Mouse (Mus musculus): ENCODE data around the gene Igsf21. TPM values are rescaled to one million over a fixed set of nuclear protein-coding genes. Genes with fewer than 3 reads are reported as not detected.

The Igsf21 gene
- polyA plus RNA-seq, 1 experiment from 2014 or later: 64.4 TPM

DNA sequence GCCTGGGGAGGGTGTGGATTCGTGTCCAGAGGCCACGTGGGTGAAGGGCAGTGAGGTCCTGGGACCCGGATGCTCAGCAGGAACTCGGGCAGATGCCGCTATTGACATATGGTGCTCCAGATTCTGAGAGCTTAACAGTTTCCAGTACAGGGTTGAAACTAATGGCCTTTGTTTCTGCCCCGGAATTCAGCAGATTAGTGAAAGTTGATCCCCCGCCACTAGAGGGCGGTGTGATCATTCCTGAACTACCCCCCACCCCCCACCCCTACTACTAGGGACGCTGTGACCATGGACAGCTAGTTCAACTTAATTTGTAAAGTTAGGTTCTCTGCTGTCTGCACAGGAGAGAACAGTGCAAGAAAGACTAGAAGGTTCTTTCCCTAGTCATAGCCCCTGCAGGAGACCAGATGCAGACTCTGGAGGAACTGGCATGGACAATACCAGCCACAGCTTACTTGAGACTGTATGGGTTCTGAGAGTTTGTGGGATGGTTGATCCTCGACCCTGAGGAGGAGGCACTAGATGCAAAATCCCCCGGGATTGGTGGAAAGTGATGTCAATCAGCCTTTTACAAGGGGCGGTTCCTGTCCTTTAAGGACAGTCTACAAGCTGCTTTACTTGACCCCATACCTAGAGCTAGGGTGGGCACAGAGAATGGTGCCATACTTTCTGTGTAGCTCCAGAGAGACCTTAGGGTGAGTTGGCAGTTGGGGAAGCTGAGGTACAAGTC lies 157.7 kb downstream of the Igsf21 start:
- WGBS: 85% methylated on average over 12 of the region's 12 CpGs
- ATAC-seq (ENCODE audit: low FRiP score): no peak
- Histone ChIP-seq H3K4me1 (replicated peaks; ENCODE audit: control insufficient read depth, insufficient read depth, low read length) (peaks cover 4% of the 10 kb centered on the region; the same call in 1 of the 2 replicates), H3K9me3 (ENCODE audit: control insufficient read depth, low read length) (no peaks in the 10 kb centered on the region), H3K36me3 (replicated peaks; ENCODE audit: control insufficient read depth, insufficient read depth) (no peaks in the 10 kb centered on the region), H3K27me3 (ENCODE audit: control insufficient read depth, insufficient read depth, low read length) (no peaks in the 10 kb centered on the region), H3K4me3 (replicated peaks; ENCODE audit: low read length) (no peak overlapping the region), H3K27ac (no peak overlapping the region), H3K9ac (no peak overlapping the region), H3K4me2 (replicated peaks) (no peak overlapping the region)
- no peak for DNase-seq (ENCODE audit: low spot score)

DNA sequence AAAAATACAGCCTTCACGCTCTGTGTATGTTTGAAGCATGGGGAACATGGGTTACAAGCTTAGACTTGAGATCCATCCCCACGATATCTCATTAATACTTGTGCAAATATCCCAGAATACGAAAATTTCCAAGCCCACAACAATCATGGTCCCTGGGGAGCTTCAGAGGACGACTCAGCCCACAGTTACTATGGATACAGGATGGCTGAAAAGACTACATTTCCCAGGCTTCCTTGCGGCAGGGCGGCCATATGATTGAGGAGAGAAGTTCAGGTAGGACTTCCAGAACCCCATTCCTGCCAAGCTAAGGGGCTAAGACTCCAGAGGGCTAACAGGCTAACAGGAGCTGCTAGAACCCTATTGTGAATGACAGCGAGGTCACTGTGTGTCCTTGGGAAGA lies 160.4 kb downstream of the Igsf21 start:
- H3K27me3 ChIP-seq (ENCODE audit: control insufficient read depth, insufficient read depth, low read length): no peaks in the 10 kb centered on the region
- no peaks in the 10 kb centered on the region for H3K9me3 ChIP-seq (ENCODE audit: control insufficient read depth, low read length)
- no peak overlapping the region for H3K4me2 ChIP-seq (replicated peaks)
- no peak overlapping the region for H3K9ac ChIP-seq
- DNase-seq (ENCODE audit: low spot score) (peak; percentile 61), ATAC-seq (ENCODE audit: low FRiP score) (no peak)
- 52% methylated on average over 7 of the region's 7 CpGs for WGBS
- no peak overlapping the region for H3K27ac ChIP-seq
- no peak overlapping the region for H3K4me3 ChIP-seq (replicated peaks; ENCODE audit: low read length)
- peaks cover 5% of the 10 kb centered on the region; the same call in 1 of the 2 replicates for H3K4me1 ChIP-seq (replicated peaks; ENCODE audit: control insufficient read depth, insufficient read depth, low read length)
- no peaks in the 10 kb centered on the region for H3K36me3 ChIP-seq (replicated peaks; ENCODE audit: control insufficient read depth, insufficient read depth)

DNA sequence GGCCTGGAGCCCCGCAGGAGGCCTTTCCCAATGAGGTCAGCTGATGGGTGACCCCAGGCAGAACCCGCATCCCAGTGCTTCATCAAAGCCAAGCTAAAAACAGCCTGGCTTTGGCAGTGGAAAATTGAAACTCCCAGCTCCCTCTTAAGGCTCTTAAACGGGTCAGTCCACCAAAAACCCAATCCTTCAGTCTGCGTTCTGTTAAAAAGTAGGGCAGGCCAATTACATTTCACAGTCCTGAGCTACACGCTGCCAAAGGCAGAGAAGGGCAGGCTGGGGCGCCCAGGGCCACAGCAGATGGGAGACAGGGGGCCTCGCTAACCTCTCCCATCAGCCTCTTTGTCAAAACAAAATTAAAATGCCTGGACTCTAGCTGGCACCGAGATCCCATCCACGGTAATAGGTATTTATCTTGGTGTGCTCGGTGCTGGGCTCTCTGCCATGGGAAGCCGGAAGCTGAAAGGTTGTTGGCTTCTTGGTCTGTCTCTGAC lies 162.0 kb downstream of the Igsf21 start:
- no peaks in the 10 kb centered on the region for H3K36me3 ChIP-seq (replicated peaks; ENCODE audit: control insufficient read depth, insufficient read depth)
- H3K9me3 ChIP-seq (ENCODE audit: control insufficient read depth, low read length): no peaks in the 10 kb centered on the region
- H3K4me2 ChIP-seq (replicated peaks): no peak overlapping the region
- DNase-seq (ENCODE audit: low spot score): no peak
- H3K9ac ChIP-seq: no peak overlapping the region
- peaks cover 5% of the 10 kb centered on the region; the same call in 1 of the 2 replicates for H3K4me1 ChIP-seq (replicated peaks; ENCODE audit: control insufficient read depth, insufficient read depth, low read length)
- H3K27me3 ChIP-seq (ENCODE audit: control insufficient read depth, insufficient read depth, low read length): no peaks in the 10 kb centered on the region
- no peak overlapping the region for H3K27ac ChIP-seq
- peak; percentile 36; the same call in 1 of the 2 replicates for ATAC-seq (ENCODE audit: low FRiP score)
- no peak overlapping the region for H3K4me3 ChIP-seq (replicated peaks; ENCODE audit: low read length)
- WGBS: 37% methylated on average over 11 of the region's 11 CpGs

DNA sequence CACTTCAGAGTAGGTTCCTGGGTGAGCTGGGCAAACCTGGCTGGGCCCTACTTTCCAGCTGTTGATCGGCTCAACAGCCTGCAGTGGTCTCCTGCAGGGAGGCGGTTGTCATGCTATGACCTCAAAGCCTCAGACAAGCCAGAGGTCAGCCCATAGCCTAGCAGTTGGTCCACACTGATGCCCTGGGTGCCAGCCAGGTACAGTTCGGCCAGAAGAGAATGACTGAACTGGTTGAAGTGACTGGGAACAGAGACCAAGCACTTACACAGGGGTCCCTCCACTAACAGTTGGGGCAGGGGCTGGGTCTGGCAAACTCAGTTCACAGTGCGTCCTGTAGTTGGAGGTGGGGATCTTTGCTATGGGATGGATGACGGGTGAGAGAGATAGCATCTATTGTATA lies 162.5 kb downstream of the Igsf21 start:
- WGBS: 77% methylated on average over 5 of the region's 5 CpGs
- H3K9me3 ChIP-seq (ENCODE audit: control insufficient read depth, low read length): no peaks in the 10 kb centered on the region
- ATAC-seq (ENCODE audit: low FRiP score) (no peak), DNase-seq (ENCODE audit: low spot score) (no peak)
- H3K36me3 ChIP-seq (replicated peaks; ENCODE audit: control insufficient read depth, insufficient read depth): no peaks in the 10 kb centered on the region
- H3K9ac ChIP-seq: no peak overlapping the region
- H3K27ac ChIP-seq: no peak overlapping the region
- peaks cover 5% of the 10 kb centered on the region; the same call in 1 of the 2 replicates for H3K4me1 ChIP-seq (replicated peaks; ENCODE audit: control insufficient read depth, insufficient read depth, low read length)
- H3K4me2 ChIP-seq (replicated peaks): no peak overlapping the region
- H3K27me3 ChIP-seq (ENCODE audit: control insufficient read depth, insufficient read depth, low read length): no peaks in the 10 kb centered on the region
- H3K4me3 ChIP-seq (replicated peaks; ENCODE audit: low read length): no peak overlapping the region

DNA sequence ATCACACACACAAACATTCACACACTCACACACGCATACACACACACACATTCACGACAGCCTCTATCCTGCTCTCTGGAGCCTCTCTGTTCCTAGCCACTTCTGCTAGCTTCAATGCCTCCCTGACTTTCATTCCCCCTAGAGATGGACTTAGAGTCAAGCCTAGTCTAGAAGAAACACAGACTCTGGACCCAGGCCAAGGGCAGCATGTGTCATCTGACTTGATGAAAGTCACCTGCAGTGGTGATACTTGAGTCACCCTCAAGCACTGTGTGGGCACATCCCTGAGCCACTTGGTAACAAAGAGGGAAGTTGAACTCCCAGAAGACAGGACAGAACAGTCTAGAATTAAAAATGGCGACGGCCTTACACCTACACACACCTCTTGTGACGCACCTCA lies 168.2 kb downstream of the Igsf21 start:
- Histone ChIP-seq H3K4me2 (replicated peaks) (no peak overlapping the region), H3K27me3 (ENCODE audit: control insufficient read depth, insufficient read depth, low read length) (no peaks in the 10 kb centered on the region), H3K9ac (no peak overlapping the region), H3K4me3 (replicated peaks; ENCODE audit: low read length) (no peak overlapping the region), H3K4me1 (replicated peaks; ENCODE audit: control insufficient read depth, insufficient read depth, low read length) (peaks cover 15% of the 10 kb centered on the region), H3K9me3 (ENCODE audit: control insufficient read depth, low read length) (no peaks in the 10 kb centered on the region), H3K27ac (no peak overlapping the region), H3K36me3 (replicated peaks; ENCODE audit: control insufficient read depth, insufficient read depth) (no peaks in the 10 kb centered on the region)
- 86% methylated on average over 5 of the region's 5 CpGs for WGBS
- ATAC-seq (ENCODE audit: low FRiP score) (no peak), DNase-seq (ENCODE audit: low spot score) (no peak)

DNA sequence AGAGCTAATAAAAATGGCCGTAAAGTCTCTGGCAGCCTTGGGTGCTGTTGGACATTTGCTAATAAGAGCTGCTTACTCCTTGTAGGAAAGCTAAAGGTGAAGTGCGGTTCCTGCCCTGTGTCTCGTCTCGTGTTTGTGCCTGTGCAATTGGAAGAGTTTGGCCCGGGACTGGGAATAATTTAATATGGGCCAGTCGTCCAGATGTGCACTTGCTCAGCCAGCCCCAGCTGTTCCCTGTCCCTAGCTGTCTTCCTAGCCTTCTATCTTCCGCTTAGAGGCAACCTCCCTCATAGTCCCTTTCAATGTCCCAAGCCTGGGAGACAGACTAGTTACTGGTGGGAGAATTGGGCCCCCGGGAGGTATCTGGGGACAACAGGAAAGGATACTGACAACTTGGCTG lies 169.0 kb downstream of the Igsf21 start:
- H3K9ac ChIP-seq: no peak overlapping the region

DNA sequence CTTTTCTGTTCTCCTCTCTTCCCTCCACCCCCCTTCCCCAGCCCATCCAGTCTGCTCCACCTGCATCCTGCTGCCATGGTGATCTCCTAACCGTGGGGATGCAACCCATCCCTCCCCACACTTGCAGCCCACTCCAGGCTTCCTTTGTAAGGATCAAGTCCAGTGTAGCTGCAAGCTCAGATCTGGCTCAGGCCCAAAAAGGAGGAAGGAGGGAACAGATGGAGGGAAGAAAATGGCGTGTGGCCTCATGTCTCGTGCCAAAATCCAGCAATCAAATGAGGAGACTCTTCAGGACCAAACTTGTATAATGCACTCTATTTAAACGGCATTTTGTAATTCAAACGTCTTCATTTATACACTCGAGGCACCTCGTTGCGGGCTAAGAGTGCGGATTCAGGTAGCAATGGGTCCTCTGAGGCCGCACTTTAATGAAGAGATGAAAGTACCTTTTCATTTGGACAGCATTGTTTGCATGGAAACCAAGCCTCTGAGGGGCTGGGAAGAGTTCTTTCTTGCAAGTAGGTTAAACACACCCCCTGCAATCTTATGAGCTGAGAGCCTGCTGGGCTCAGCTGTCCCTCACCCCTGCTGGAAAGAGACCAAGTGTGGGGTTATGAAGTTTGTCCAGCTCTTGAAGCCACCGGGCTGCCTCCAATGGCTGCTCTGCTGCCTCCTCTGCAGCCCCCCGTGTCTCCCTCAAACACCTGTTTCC lies 169.6 kb downstream of the Igsf21 start:
- no peak overlapping the region for H3K9ac ChIP-seq
- peak; percentile 66; the same call in 1 of the 2 replicates for ATAC-seq (ENCODE audit: low FRiP score)

More for the DNA sequence above, 169.0 kb downstream of the Igsf21 start:
- Histone ChIP-seq H3K4me1 (replicated peaks; ENCODE audit: control insufficient read depth, insufficient read depth, low read length) (peaks cover 15% of the 10 kb centered on the region), H3K36me3 (replicated peaks; ENCODE audit: control insufficient read depth, insufficient read depth) (no peaks in the 10 kb centered on the region), H3K9me3 (ENCODE audit: control insufficient read depth, low read length) (no peaks in the 10 kb centered on the region), H3K4me3 (replicated peaks; ENCODE audit: low read length) (no peak overlapping the region), H3K27me3 (ENCODE audit: control insufficient read depth, insufficient read depth, low read length) (no peaks in the 10 kb centered on the region), H3K27ac (peak overlapping the region; percentile 54; the same call in 1 of the 2 replicates), H3K4me2 (replicated peaks) (no peak overlapping the region)
- WGBS: 69% methylated on average over 8 of the region's 8 CpGs
- ATAC-seq (ENCODE audit: low FRiP score) (no peak), DNase-seq (ENCODE audit: low spot score) (no peak)

DNA sequence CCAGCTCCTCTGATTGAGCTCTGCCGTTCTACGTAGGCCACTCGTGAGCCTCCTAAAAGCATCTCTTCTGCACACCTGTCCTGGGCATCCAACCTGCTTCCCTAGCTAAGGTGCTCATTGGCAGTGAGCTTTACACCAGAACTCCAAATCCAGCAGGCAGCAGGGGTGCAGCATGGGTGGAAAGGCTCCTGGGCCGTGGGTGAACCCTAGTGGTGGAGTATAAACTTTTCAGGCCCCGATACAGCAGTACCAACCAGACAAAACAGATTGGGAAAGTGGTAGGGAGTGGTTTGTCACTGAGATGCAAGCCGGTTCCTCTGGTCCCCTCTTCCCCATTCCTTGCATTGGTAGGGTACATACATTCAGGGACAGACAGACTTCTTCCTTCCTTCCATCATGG lies 170.2 kb downstream of the Igsf21 start:
- peak overlapping the region; percentile 54 for H3K27ac ChIP-seq
- DNase-seq (ENCODE audit: low spot score) (no peak), ATAC-seq (ENCODE audit: low FRiP score) (0 out of 2 replicates have a peak, but pooled peaks have one; percentile 3)

More for the DNA sequence above, 169.6 kb downstream of the Igsf21 start:
- no peak overlapping the region for H3K4me3 ChIP-seq (replicated peaks; ENCODE audit: low read length)
- no peaks in the 10 kb centered on the region for H3K27me3 ChIP-seq (ENCODE audit: control insufficient read depth, insufficient read depth, low read length)
- DNase-seq (ENCODE audit: low spot score): peak; percentile 65
- no peaks in the 10 kb centered on the region for H3K9me3 ChIP-seq (ENCODE audit: control insufficient read depth, low read length)
- peak overlapping the region; percentile 54 for H3K27ac ChIP-seq
- no peak overlapping the region for H3K4me2 ChIP-seq (replicated peaks)
- H3K4me1 ChIP-seq (replicated peaks; ENCODE audit: control insufficient read depth, insufficient read depth, low read length): peaks cover 15% of the 10 kb centered on the region
- H3K36me3 ChIP-seq (replicated peaks; ENCODE audit: control insufficient read depth, insufficient read depth): no peaks in the 10 kb centered on the region
- 44% methylated on average over 12 of the region's 12 CpGs for WGBS

DNA sequence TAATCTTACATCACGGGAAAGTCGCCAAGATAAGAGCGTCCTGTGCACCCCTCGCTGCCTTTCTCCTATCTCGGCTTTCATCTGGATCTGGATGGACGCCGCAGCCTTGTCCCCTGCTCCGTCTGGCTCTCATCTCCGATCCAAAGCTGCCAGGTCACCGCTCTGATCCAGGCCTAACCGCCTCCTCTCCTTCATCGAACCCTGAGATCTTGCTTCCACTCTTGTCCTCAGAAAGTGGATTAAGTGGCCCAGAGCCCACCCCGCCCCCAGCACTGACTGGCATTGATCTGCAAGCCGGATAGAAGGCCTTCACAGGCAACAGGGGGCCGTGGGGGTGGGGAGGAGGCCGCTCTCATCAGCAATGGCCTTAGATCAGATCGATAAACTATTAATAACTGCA lies 175.5 kb downstream of the Igsf21 start:
- no peaks in the 10 kb centered on the region for H3K36me3 ChIP-seq (replicated peaks; ENCODE audit: control insufficient read depth, insufficient read depth)
- WGBS: 31% methylated on average over 17 of the region's 17 CpGs
- no peaks in the 10 kb centered on the region for H3K9me3 ChIP-seq (ENCODE audit: control insufficient read depth, low read length)
- H3K4me3 ChIP-seq (replicated peaks; ENCODE audit: low read length): no peak overlapping the region
- no peaks in the 10 kb centered on the region for H3K27me3 ChIP-seq (ENCODE audit: control insufficient read depth, insufficient read depth, low read length)
- peak overlapping the region; percentile 54; the same call in 1 of the 2 replicates for H3K27ac ChIP-seq
- peak overlapping the region; percentile 17; the same call in 1 of the 2 replicates for H3K9ac ChIP-seq
- no peak overlapping the region for H3K4me2 ChIP-seq (replicated peaks)
- ATAC-seq (ENCODE audit: low FRiP score) (no peak), DNase-seq (ENCODE audit: low spot score) (no peak)
- peaks cover 15% of the 10 kb centered on the region for H3K4me1 ChIP-seq (replicated peaks; ENCODE audit: control insufficient read depth, insufficient read depth, low read length)

More for the DNA sequence above, 170.2 kb downstream of the Igsf21 start:
- Histone ChIP-seq H3K4me1 (replicated peaks; ENCODE audit: control insufficient read depth, insufficient read depth, low read length) (peaks cover 15% of the 10 kb centered on the region), H3K36me3 (replicated peaks; ENCODE audit: control insufficient read depth, insufficient read depth) (no peaks in the 10 kb centered on the region), H3K9ac (no peak overlapping the region), H3K9me3 (ENCODE audit: control insufficient read depth, low read length) (no peaks in the 10 kb centered on the region), H3K4me2 (replicated peaks) (no peak overlapping the region), H3K27me3 (ENCODE audit: control insufficient read depth, insufficient read depth, low read length) (no peaks in the 10 kb centered on the region), H3K4me3 (replicated peaks; ENCODE audit: low read length) (no peak overlapping the region)
- 77% methylated on average over 6 of the region's 6 CpGs for WGBS
